In genomic region chr6:93417625-93418024, GRCm38 (mm10) we compare ENCODE assay signal across 25 mouse cellular contexts.
DNase-seq lines count a peak whose midpoint lies in the region; ATAC-seq lines count a peak whose summit lies in the region.
"Had no signal": no experiment of that assay in that cellular context is flagged by ENCODE, and none has a peak within 500 bp of the region (broad histone marks: within the 10 kb centered on the region; RNA-seq: fewer than 3 reads in every experiment).

No protein-coding gene starts in this region.

- peak; percentile 78 for DNase-seq in forelimb bud, embryonic 11.5 days (ENCODE audit: low read depth, low spot score)
- DNase-seq in hindlimb bud, embryonic 11.5 days (ENCODE audit: extremely low spot score, low read depth, low spot score) = peak; percentile 60
- DNase-seq in natural killer cell, adult 2 months (ENCODE audit: low spot score in 2 of 2) = no peak
- no peak for DNase-seq in cerebellum, postnatal 25 days
- DNase-seq: adrenal gland, adult 2 months; adrenal gland, postnatal 14 days; cerebellum, adult 11 months; cerebellum, adult 2 months; cerebellum, postnatal 14 days; gastrocnemius, postnatal 10 days; gastrocnemius, postnatal 36 days; heart, adult 2 months; heart, postnatal 14 days had no signal

- no peak overlapping the region for H3K4me3 ChIP-seq in limb, embryonic 12.5 days (replicated peaks)
- H3K4me3 ChIP-seq in kidney, embryonic 16.5 days (ENCODE audit: low read length) = no peak overlapping the region
- H3K4me3 ChIP-seq: embryonic facial prominence, embryonic 12.5 days; erythroblast, embryonic 14.5 days; forebrain, embryonic 12.5 days; forebrain, embryonic 15.5 days; heart, adult 2 months; heart, embryonic 10.5 days; heart, embryonic 13.5 days; hindbrain, embryonic 12.5 days; hindbrain, embryonic 15.5 days; intestine, embryonic 15.5 days had no signal

- peaks cover 16% of the 10 kb centered on the region for H3K4me1 ChIP-seq in limb, embryonic 12.5 days (replicated peaks)
- H3K4me1 ChIP-seq in kidney, embryonic 16.5 days (ENCODE audit: insufficient read depth, low read length) = no peaks in the 10 kb centered on the region
- H3K4me1 ChIP-seq: embryonic facial prominence, embryonic 12.5 days; forebrain, embryonic 12.5 days; forebrain, embryonic 15.5 days; hindbrain, embryonic 12.5 days; hindbrain, embryonic 15.5 days; intestine, embryonic 15.5 days had no signal

- no peaks in the 10 kb centered on the region for H3K36me3 ChIP-seq in limb, embryonic 12.5 days
- H3K36me3 ChIP-seq in kidney, embryonic 16.5 days (ENCODE audit: insufficient read depth, low read length) = no peaks in the 10 kb centered on the region
- H3K36me3 ChIP-seq: embryonic facial prominence, embryonic 12.5 days; forebrain, embryonic 12.5 days; forebrain, embryonic 15.5 days; heart, embryonic 10.5 days; heart, embryonic 13.5 days; hindbrain, embryonic 12.5 days; hindbrain, embryonic 15.5 days; intestine, embryonic 15.5 days had no signal

- ATAC-seq in limb, embryonic 12.5 days (ENCODE audit: insufficient number of reproducible peaks, insufficient read depth, low FRiP score, low TSS enrichment, low read depth) = no peak; the same call in 1 of the 2 replicates
- ATAC-seq in kidney, embryonic 16.5 days (ENCODE audit: low FRiP score, low TSS enrichment) = no peak
- ATAC-seq: CD4-positive, CD25-positive, alpha-beta regulatory T cell, adult 4 months; forebrain, embryonic 15.5 days; intestine, embryonic 15.5 days had no signal

- no peak overlapping the region for H3K4me2 ChIP-seq in limb, embryonic 12.5 days
- H3K4me2 ChIP-seq in kidney, embryonic 16.5 days (replicated peaks; ENCODE audit: low read depth, low read length) = no peak overlapping the region
- H3K4me2 ChIP-seq: embryonic facial prominence, embryonic 12.5 days; forebrain, embryonic 12.5 days; forebrain, embryonic 15.5 days; heart, embryonic 13.5 days; hindbrain, embryonic 12.5 days; hindbrain, embryonic 15.5 days; intestine, embryonic 15.5 days had no signal

- H3K27me3 ChIP-seq in limb, embryonic 12.5 days = no peaks in the 10 kb centered on the region
- H3K27me3 ChIP-seq in kidney, embryonic 16.5 days (ENCODE audit: insufficient read depth, low read length) = no peaks in the 10 kb centered on the region
- H3K27me3 ChIP-seq: embryonic facial prominence, embryonic 12.5 days; forebrain, embryonic 12.5 days; forebrain, embryonic 15.5 days; heart, embryonic 13.5 days; hindbrain, embryonic 12.5 days; hindbrain, embryonic 15.5 days; intestine, embryonic 15.5 days had no signal

- no peaks in the 10 kb centered on the region for H3K9me3 ChIP-seq in limb, embryonic 12.5 days
- H3K9me3 ChIP-seq in kidney, embryonic 16.5 days (ENCODE audit: low read length) = no peaks in the 10 kb centered on the region
- H3K9me3 ChIP-seq: embryonic facial prominence, embryonic 12.5 days; forebrain, embryonic 12.5 days; forebrain, embryonic 15.5 days; heart, embryonic 10.5 days; heart, embryonic 13.5 days; hindbrain, embryonic 12.5 days; hindbrain, embryonic 15.5 days; intestine, embryonic 15.5 days had no signal

- 18% methylated on average over 6 of the region's 6 CpGs for WGBS in limb, embryonic 12.5 days
- WGBS in kidney, embryonic 16.5 days = 94% methylated on average over 6 of the region's 6 CpGs

- H3K9ac ChIP-seq in limb, embryonic 12.5 days (replicated peaks) = no peak overlapping the region
- H3K9ac ChIP-seq in kidney, embryonic 16.5 days (replicated peaks; ENCODE audit: low read length) = no peak overlapping the region
- H3K9ac ChIP-seq: embryonic facial prominence, embryonic 12.5 days; forebrain, embryonic 12.5 days; forebrain, embryonic 15.5 days; heart, embryonic 13.5 days; hindbrain, embryonic 12.5 days; hindbrain, embryonic 15.5 days; intestine, embryonic 15.5 days had no signal

- H3K27ac ChIP-seq in limb, embryonic 12.5 days = 0 out of 2 replicates have a peak overlapping the region, but pooled peaks have one; percentile 50
- no peak overlapping the region for H3K27ac ChIP-seq in kidney, embryonic 16.5 days (ENCODE audit: low read length)
- H3K27ac ChIP-seq: embryonic facial prominence, embryonic 12.5 days; forebrain, embryonic 12.5 days; forebrain, embryonic 15.5 days; heart, adult 2 months; heart, embryonic 10.5 days; heart, embryonic 13.5 days; hindbrain, embryonic 12.5 days; hindbrain, embryonic 15.5 days; intestine, embryonic 15.5 days had no signal

Comparison
In these comparisons a context has a peak if more than half of its experiments do, and no peak if none do; other contexts are left out.
1. DNase-seq: peak in forelimb bud, embryonic 11.5 days (single experiment) and hindlimb bud, embryonic 11.5 days (single experiment); none in natural killer cell, adult 2 months (0 of 2) and cerebellum, postnatal 25 days (0 of 2).